Mouse (Mus musculus) bone marrow, adult 2 months (tissue): ENCODE results near the gene Ipo5.

Experiments
- CTCF ChIP-seq: fragments of 200-500 bp; IDR thresholded peaks from 2 replicates; pipeline ENCODE4 v1.5.1; 2011; ENCODE audit warnings: low read length, control low read depth; ENCODE audit not compliant: control insufficient read depth, insufficient read depth
- POLR2A ChIP-seq: fragments of 200-500 bp; IDR thresholded peaks from 2 replicates; pipeline ENCODE4 v1.6.1; 2011; ENCODE audit warnings: low read depth, mild to moderate bottlenecking, control low read depth, low read length, borderline replicate concordance; ENCODE audit not compliant: control insufficient read depth

- TF ChIP-seq POLR2A (no peak), CTCF (no peak)
Measured at GRCm38 (mm10) chr14:120968723-120969122, 57.7 kb downstream of the Ipo5 start.
